Mouse (Mus musculus): ENCODE data around the gene Acvr2b. TPM values are rescaled to one million over a fixed set of nuclear protein-coding genes. Genes with fewer than 3 reads are reported as not detected.
"Not testable (repeated sequence)": the region's sequence is repeated elsewhere in the genome, so short reads cannot be mapped to it uniquely, and the experiment has no call there.

Acvr2b gene
- polyA plus RNA-seq (2016; fragmentation: Nextera tagmentation; extraction: Ambion mirVana): 74.7 and 92.6 TPM in 2 replicates

GRCm38 (mm10) chr9:119401801-119402214 lies at the start of gene Acvr2b:
TSS of gene Acvr2b (plus strand) at chr9:119402118.
- H3K4me3 ChIP-seq: peak within 1 kb of the TSS; percentile 95
- peaks cover 21% of the 10 kb centered on the region for H3K36me3 ChIP-seq
- no peaks in the 10 kb centered on the region for H3K9me3 ChIP-seq (replicated peaks)
- peaks cover 36% of the 10 kb centered on the region for H3K4me1 ChIP-seq
- H3K27ac ChIP-seq: peak within 1 kb of the TSS; percentile 100
- peak; percentile 99 for DNase-seq (ENCODE audit: low spot score)
- WGBS: under 1% methylated on average over 18 of the region's 32 CpGs
- H3K27me3 ChIP-seq (ENCODE audit: low read depth, poor library complexity, severe bottlenecking): no peaks in the 10 kb centered on the region

DNA sequence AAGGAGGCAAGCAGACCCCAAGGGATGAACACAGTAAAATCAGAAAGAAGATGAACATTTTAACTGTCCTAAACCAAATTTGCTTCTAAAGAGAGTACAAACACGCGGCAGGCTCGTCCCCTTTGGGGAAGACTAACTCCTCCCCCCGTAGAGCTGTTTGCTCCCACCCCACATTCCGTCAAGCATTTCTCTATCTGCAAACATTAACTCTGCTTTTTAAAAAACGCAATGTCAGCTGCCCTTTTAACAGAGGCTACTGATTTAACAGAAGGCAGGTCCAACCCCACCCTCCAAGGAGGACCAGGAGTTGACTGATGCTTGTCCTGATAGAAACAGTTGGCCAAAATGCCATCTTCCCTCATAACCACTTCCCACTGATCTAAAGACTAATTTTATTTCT lies 48.0 kb upstream of the Acvr2b start:
- Histone ChIP-seq H3K9me3 (replicated peaks) (no peaks in the 10 kb centered on the region), H3K27me3 (ENCODE audit: low read depth, poor library complexity, severe bottlenecking) (no peaks in the 10 kb centered on the region), H3K36me3 (peaks cover 25% of the 10 kb centered on the region), H3K4me1 (peaks cover 13% of the 10 kb centered on the region; the same call in 1 of the 2 replicates), H3K27ac (no peak overlapping the region), H3K4me3 (no peak overlapping the region)
- no peak for DNase-seq (ENCODE audit: low spot score)
- 85% methylated on average over 6 of the region's 6 CpGs for WGBS

- WGBS: 79% methylated on average over 6 of the region's 6 CpGs
- DNase-seq (ENCODE audit: low spot score): no peak
- no peak overlapping the region for H3K4me3 ChIP-seq
- no peaks in the 10 kb centered on the region for H3K9me3 ChIP-seq (replicated peaks)
- H3K36me3 ChIP-seq: peaks cover 12% of the 10 kb centered on the region
- H3K27me3 ChIP-seq (ENCODE audit: low read depth, poor library complexity, severe bottlenecking): no peaks in the 10 kb centered on the region
- H3K4me1 ChIP-seq: peaks cover 13% of the 10 kb centered on the region; the same call in 1 of the 2 replicates
- H3K27ac ChIP-seq: no peak overlapping the region
These were observed 46.0 kb upstream of the Acvr2b start for GRCm38 (mm10) chr9:119355943-119356342.

GRCm38 (mm10) chr9:119357331-119358057 lies 44.4 kb upstream of the Acvr2b start, which contains the start of gene Xylb:
TSS of gene Xylb (plus strand) at chr9:119357381.
- H3K4me1 ChIP-seq: peaks cover 13% of the 10 kb centered on the region; the same call in 1 of the 2 replicates

GRCm38 (mm10) chr9:119358058-119358429 lies 43.9 kb upstream of the Acvr2b start:
- H3K4me3 ChIP-seq: peak overlapping the region; percentile 87
- H3K4me1 ChIP-seq: peaks cover 13% of the 10 kb centered on the region; the same call in 1 of the 2 replicates
- DNase-seq (ENCODE audit: low spot score): peak; percentile 37
- H3K9me3 ChIP-seq (replicated peaks): no peaks in the 10 kb centered on the region
- WGBS: 48% methylated on average over 9 of the region's 9 CpGs
- H3K27ac ChIP-seq: 0 out of 2 replicates have a peak overlapping the region, but pooled peaks have one; percentile 87
- peaks cover 24% of the 10 kb centered on the region for H3K36me3 ChIP-seq
- no peaks in the 10 kb centered on the region for H3K27me3 ChIP-seq (ENCODE audit: low read depth, poor library complexity, severe bottlenecking)

More at GRCm38 (mm10) chr9:119357331-119358057, 44.4 kb upstream of the Acvr2b start, which contains the start of gene Xylb:
- DNase-seq (ENCODE audit: low spot score): peak; percentile 92
- peaks cover 18% of the 10 kb centered on the region for H3K36me3 ChIP-seq
- H3K27ac ChIP-seq: peak within 1 kb of the TSS; percentile 87
- H3K4me3 ChIP-seq: peak within 1 kb of the TSS; percentile 87
- no peaks in the 10 kb centered on the region for H3K27me3 ChIP-seq (ENCODE audit: low read depth, poor library complexity, severe bottlenecking)
- H3K9me3 ChIP-seq (replicated peaks): no peaks in the 10 kb centered on the region
- WGBS: 3% methylated on average over 65 of the region's 65 CpGs

DNA sequence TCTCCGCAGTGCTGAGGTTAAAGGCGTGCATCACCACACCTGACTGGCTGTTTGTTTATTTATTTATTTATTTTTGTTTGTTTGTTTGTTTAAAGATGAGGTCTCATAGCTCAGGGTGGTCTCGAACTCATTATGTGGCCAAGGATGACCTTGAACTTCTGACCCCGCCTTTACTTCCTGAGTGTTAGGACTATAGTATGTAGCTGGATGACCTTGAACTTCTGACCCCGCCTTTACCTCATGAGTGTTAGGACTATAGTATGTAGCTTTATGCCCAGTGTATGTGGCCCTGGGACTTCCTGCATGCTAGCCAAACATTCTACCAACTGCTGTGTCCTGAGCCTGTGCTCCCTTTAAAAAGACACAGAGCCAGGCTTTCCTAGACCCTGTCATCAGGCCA lies 40.5 kb upstream of the Acvr2b start:
- H3K4me1 ChIP-seq: peaks cover 13% of the 10 kb centered on the region; the same call in 1 of the 2 replicates
- WGBS: 96% methylated on average over 5 of the region's 5 CpGs

GRCm38 (mm10) chr9:119363229-119363628 lies 38.7 kb upstream of the Acvr2b start:
- Histone ChIP-seq H3K27me3 (ENCODE audit: low read depth, poor library complexity, severe bottlenecking) (no peaks in the 10 kb centered on the region), H3K9me3 (replicated peaks) (no peaks in the 10 kb centered on the region), H3K4me1 (peaks cover 2% of the 10 kb centered on the region; the same call in 1 of the 2 replicates), H3K4me3 (no peak overlapping the region), H3K36me3 (peaks cover 45% of the 10 kb centered on the region), H3K27ac (no peak overlapping the region)
- WGBS: 89% methylated on average over 12 of the region's 12 CpGs
- DNase-seq (ENCODE audit: low spot score): no peak

More for the DNA sequence above, 40.5 kb upstream of the Acvr2b start:
- Histone ChIP-seq H3K9me3 (replicated peaks) (no peaks in the 10 kb centered on the region), H3K27ac (no peak overlapping the region), H3K27me3 (ENCODE audit: low read depth, poor library complexity, severe bottlenecking) (no peaks in the 10 kb centered on the region), H3K4me3 (no peak overlapping the region), H3K36me3 (peaks cover 34% of the 10 kb centered on the region)
- no peak for DNase-seq (ENCODE audit: low spot score)

- Histone ChIP-seq H3K4me3 (no peak within 1 kb of the TSS), H3K27me3 (ENCODE audit: low read depth, poor library complexity, severe bottlenecking) (no peaks in the 10 kb centered on the region), H3K36me3 (peaks cover 60% of the 10 kb centered on the region), H3K9me3 (replicated peaks) (no peaks in the 10 kb centered on the region), H3K27ac (no peak within 1 kb of the TSS), H3K4me1 (no peaks in the 10 kb centered on the region)
- WGBS: 85% methylated on average over 7 of the region's 7 CpGs
- no peak for DNase-seq (ENCODE audit: low spot score)
These were observed 36.6 kb upstream of the Acvr2b start, which contains the start of gene Slc22a14 for GRCm38 (mm10) chr9:119365284-119365683. TSS of gene Slc22a14 (minus strand) at chr9:119365553.

DNA sequence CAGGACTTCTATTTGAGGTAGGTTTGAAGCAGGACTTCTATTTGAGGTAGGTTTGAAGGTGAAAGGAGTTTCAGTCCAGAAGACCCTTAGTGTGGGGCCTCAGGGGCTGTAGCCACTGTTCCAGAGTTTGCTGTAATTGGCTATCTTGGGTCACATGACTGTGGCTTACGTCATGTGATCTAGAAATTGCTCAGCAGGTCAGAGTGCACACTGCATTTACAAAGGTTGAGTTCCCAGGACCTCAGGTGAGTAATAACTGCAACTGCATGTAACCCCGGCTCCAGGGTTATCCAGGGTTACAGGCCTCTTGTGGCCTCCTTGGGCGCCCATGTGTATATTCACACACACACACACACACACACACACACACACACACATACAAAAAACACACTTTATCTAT lies 33.6 kb upstream of the Acvr2b start:
- Histone ChIP-seq H3K4me1 (peaks cover 12% of the 10 kb centered on the region), H3K4me3 (no peak overlapping the region), H3K9me3 (replicated peaks) (no peaks in the 10 kb centered on the region), H3K27ac (no peak overlapping the region), H3K27me3 (ENCODE audit: low read depth, poor library complexity, severe bottlenecking) (no peaks in the 10 kb centered on the region), H3K36me3 (peaks cover 42% of the 10 kb centered on the region)
- 92% methylated on average over 3 of the region's 3 CpGs for whole genome bisulfite sequencing
- no peak for DNase-seq (ENCODE audit: low spot score)

DNA sequence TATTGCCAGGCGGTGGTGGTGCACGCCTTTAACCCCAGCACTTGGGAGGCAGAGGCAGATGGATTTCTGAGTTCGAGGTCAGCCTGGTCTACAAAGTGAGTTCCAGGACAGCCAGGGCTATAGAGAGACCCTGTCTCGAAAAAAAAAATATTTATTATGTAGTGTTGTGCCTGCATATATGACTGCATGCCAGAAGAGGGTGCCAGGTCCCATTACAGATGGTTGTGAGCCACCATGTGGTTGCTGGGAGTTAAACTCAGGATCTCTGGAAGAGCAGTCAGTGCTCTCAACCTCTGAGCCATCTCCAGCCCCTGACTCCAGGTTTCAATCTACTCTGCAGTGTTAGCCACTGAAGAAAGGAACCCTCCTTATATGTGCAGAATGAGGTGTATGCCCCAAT lies 31.1 kb upstream of the Acvr2b start:
- 76% methylated on average over 4 of the region's 4 CpGs for WGBS
- not testable (repeated sequence) for H3K4me3 ChIP-seq; H3K27me3 ChIP-seq (ENCODE audit: low read depth, poor library complexity, severe bottlenecking); DNase-seq (ENCODE audit: low spot score); H3K9me3 ChIP-seq (replicated peaks); H3K27ac ChIP-seq
- Histone ChIP-seq H3K4me1 (peaks cover 19% of the 10 kb centered on the region), H3K36me3 (peaks cover 33% of the 10 kb centered on the region)

GRCm38 (mm10) chr9:119371251-119371650 lies 30.7 kb upstream of the Acvr2b start:
- no peak for DNase-seq (ENCODE audit: low spot score)
- Histone ChIP-seq H3K27me3 (ENCODE audit: low read depth, poor library complexity, severe bottlenecking) (no peaks in the 10 kb centered on the region), H3K4me3 (no peak overlapping the region), H3K4me1 (peaks cover 19% of the 10 kb centered on the region), H3K27ac (no peak overlapping the region), H3K36me3 (peaks cover 33% of the 10 kb centered on the region), H3K9me3 (replicated peaks) (no peaks in the 10 kb centered on the region)
- WGBS: 33% methylated on average over 4 of the region's 4 CpGs

- Histone ChIP-seq H3K27ac (no peak overlapping the region; the same call in 1 of the 2 replicates), H3K4me3 (no peak overlapping the region), H3K27me3 (ENCODE audit: low read depth, poor library complexity, severe bottlenecking) (no peaks in the 10 kb centered on the region), H3K4me1 (peaks cover 19% of the 10 kb centered on the region), H3K9me3 (replicated peaks) (no peaks in the 10 kb centered on the region), H3K36me3 (peaks cover 30% of the 10 kb centered on the region)
- no peak for DNase-seq (ENCODE audit: low spot score)
- WGBS: 77% methylated on average over 3 of the region's 3 CpGs
These were observed 26.9 kb upstream of the Acvr2b start for GRCm38 (mm10) chr9:119375008-119375407.

- Histone ChIP-seq H3K36me3 (peaks cover 34% of the 10 kb centered on the region), H3K4me3 (no peak overlapping the region), H3K4me1 (peaks cover 19% of the 10 kb centered on the region), H3K27me3 (ENCODE audit: low read depth, poor library complexity, severe bottlenecking) (no peaks in the 10 kb centered on the region), H3K9me3 (replicated peaks) (no peaks in the 10 kb centered on the region), H3K27ac (no peak overlapping the region; the same call in 1 of the 2 replicates)
- no peak for DNase-seq (ENCODE audit: low spot score)
- 61% methylated on average over 6 of the region's 6 CpGs for WGBS
These were observed 26.4 kb upstream of the Acvr2b start for GRCm38 (mm10) chr9:119375556-119375955.

Measured in limb, embryonic 10.5 days (tissue).